Mouse (Mus musculus) testis, postnatal 14 days (tissue): ENCODE data around the gene Arhgef40.
A peak's percentile ranks its signal among the peaks of the same experiment; 100 is the strongest.
"Not testable (repeated sequence)": the region's sequence is repeated elsewhere in the genome, so short reads cannot be mapped to it uniquely, and the experiment has no call there.

ENCODE experiments used
- DNase-seq: peaks from one replicate; pipeline ENCODE4 v3.0.0; 2021; ENCODE audit warnings: low spot score

Gene Arhgef40

GRCm38 (mm10) chr14:52019051-52019589, 34.6 kb downstream of the Arhgef40 start:
- no peak for DNase-seq

GRCm38 (mm10) chr14:52019590-52020340, 35.2 kb downstream of the Arhgef40 start:
- DNase-seq, result peak; percentile 96

- DNase-seq, result peak; percentile 74
Measured at GRCm38 (mm10) chr14:52020486-52021137, 36.1 kb downstream of the Arhgef40 start, which contains the start of gene Zfp219. TSS of gene Zfp219 (minus strand) at chr14:52020733.

GRCm38 (mm10) chr14:52021138-52021529, 36.6 kb downstream of the Arhgef40 start:
- no peak for DNase-seq

GRCm38 (mm10) chr14:52021568-52022212, 37.2 kb downstream of the Arhgef40 start:
- DNase-seq, result no peak

GRCm38 (mm10) chr14:52022244-52022708, 37.8 kb downstream of the Arhgef40 start:
- no peak for DNase-seq

GRCm38 (mm10) chr14:52022709-52023459, 38.4 kb downstream of the Arhgef40 start:
- peak; percentile 88 for DNase-seq

GRCm38 (mm10) chr14:52024133-52024532, 39.6 kb downstream of the Arhgef40 start:
- DNase-seq, result no peak

GRCm38 (mm10) chr14:52026342-52026741, 41.8 kb downstream of the Arhgef40 start:
- DNase-seq, result no peak

- DNase-seq, result no peak
Measured at GRCm38 (mm10) chr14:52035926-52036325, 51.4 kb downstream of the Arhgef40 start.

- no peak for DNase-seq
Measured at GRCm38 (mm10) chr14:52039332-52039731, 54.8 kb downstream of the Arhgef40 start.

GRCm38 (mm10) chr14:52042359-52042758, 57.8 kb downstream of the Arhgef40 start, which contains the start of gene Olfr221:
TSS of gene Olfr221 (minus strand) at chr14:52042459.
- DNase-seq, result not testable (repeated sequence)

- peak; percentile 24 for DNase-seq
Measured at GRCm38 (mm10) chr14:52043446-52043845, 58.9 kb downstream of the Arhgef40 start.

- DNase-seq, result no peak
Measured at GRCm38 (mm10) chr14:52044901-52045678, 60.6 kb downstream of the Arhgef40 start.

GRCm38 (mm10) chr14:52045966-52046565, 61.5 kb downstream of the Arhgef40 start:
- no peak for DNase-seq

- DNase-seq, result not testable (repeated sequence)
Measured at GRCm38 (mm10) chr14:52052720-52053119, 68.2 kb downstream of the Arhgef40 start.
